12 mouse cellular contexts compared by ENCODE assay signal in genomic region chr2:73512044-73512443, GRCm38 (mm10). TPM values are rescaled to one million over a fixed set of nuclear protein-coding genes. Genes with fewer than 3 reads are reported as not detected.
DNase-seq lines count a peak whose midpoint lies in the region; ATAC-seq and TF ChIP-seq lines count a peak whose summit lies in the region.
"Had no signal": no experiment of that assay in that cellular context is flagged by ENCODE, and none has a peak within 500 bp of the region (broad histone marks: within the 10 kb centered on the region; RNA-seq: fewer than 3 reads in every experiment).

No protein-coding gene starts in this region.

- ATAC-seq in kidney, embryonic 15.5 days (replicated peaks; ENCODE audit: low FRiP score), result no peak
- peak; percentile 35 for ATAC-seq in lung, postnatal 0 days
- ATAC-seq: forebrain, postnatal 0 days had no signal

- H3K27ac ChIP-seq in kidney, embryonic 15.5 days, result 0 out of 2 replicates have a peak overlapping the region, but pooled peaks have one; percentile 24
- peak overlapping the region; percentile 90 for H3K27ac ChIP-seq in bone marrow macrophage, adult 2 months (ENCODE audit: insufficient read depth, low read depth, low read length)
- peak overlapping the region; percentile 66 for H3K27ac ChIP-seq in lung, postnatal 0 days (ENCODE audit: low read length)
- H3K27ac ChIP-seq in midbrain, embryonic 10.5 days (replicated peaks), result no peak overlapping the region
- H3K27ac ChIP-seq: heart, embryonic 15.5 days; neural tube, embryonic 12.5 days had no signal

- 63% methylated on average over 3 of the region's 3 CpGs for WGBS in kidney, embryonic 15.5 days
- WGBS in lung, postnatal 0 days, result 57% methylated on average over 3 of the region's 3 CpGs
- WGBS in midbrain, embryonic 10.5 days, result 92% methylated on average over 3 of the region's 3 CpGs

- no peaks in the 10 kb centered on the region for H3K27me3 ChIP-seq in kidney, embryonic 15.5 days
- H3K27me3 ChIP-seq in lung, postnatal 0 days (replicated peaks; ENCODE audit: insufficient read depth, low read length), result no peaks in the 10 kb centered on the region
- no peaks in the 10 kb centered on the region for H3K27me3 ChIP-seq in midbrain, embryonic 10.5 days (ENCODE audit: low read depth, poor library complexity, severe bottlenecking)
- H3K27me3 ChIP-seq: heart, embryonic 15.5 days; neural tube, embryonic 12.5 days had no signal

- H3K4me2 ChIP-seq in kidney, embryonic 15.5 days, result no peak overlapping the region
- no peak overlapping the region for H3K4me2 ChIP-seq in lung, postnatal 0 days (replicated peaks; ENCODE audit: low read depth, low read length)
- H3K4me2 ChIP-seq: heart, embryonic 15.5 days; lung, embryonic 14.5 days; neural tube, embryonic 12.5 days had no signal

- H3K4me1 ChIP-seq in kidney, embryonic 15.5 days, result peaks cover 31% of the 10 kb centered on the region
- H3K4me1 ChIP-seq in bone marrow macrophage, adult 2 months (ENCODE audit: control insufficient read depth, insufficient read depth, low read length), result peaks cover 44% of the 10 kb centered on the region
- peaks cover 17% of the 10 kb centered on the region for H3K4me1 ChIP-seq in lung, postnatal 0 days (ENCODE audit: insufficient read depth, low read depth, low read length)
- H3K4me1 ChIP-seq in midbrain, embryonic 10.5 days, result no peaks in the 10 kb centered on the region
- H3K4me1 ChIP-seq: neural tube, embryonic 12.5 days had no signal

- H3K9ac ChIP-seq in kidney, embryonic 15.5 days, result no peak overlapping the region
- no peak overlapping the region for H3K9ac ChIP-seq in lung, postnatal 0 days (replicated peaks; ENCODE audit: low read depth)
- H3K9ac ChIP-seq: forebrain, postnatal 0 days; heart, embryonic 15.5 days; lung, embryonic 14.5 days; neural tube, embryonic 12.5 days had no signal

- no peaks in the 10 kb centered on the region for H3K9me3 ChIP-seq in kidney, embryonic 15.5 days (replicated peaks)
- no peaks in the 10 kb centered on the region for H3K9me3 ChIP-seq in lung, postnatal 0 days (ENCODE audit: low read length)
- H3K9me3 ChIP-seq in midbrain, embryonic 10.5 days (replicated peaks), result no peaks in the 10 kb centered on the region
- H3K9me3 ChIP-seq: heart, embryonic 15.5 days; neural tube, embryonic 12.5 days had no signal

- peak; percentile 30; the same call in 1 of the 2 replicates for TF ChIP-seq EP300 in lung, postnatal 0 days (IDR thresholded peaks at IDR 0.05)

- no peak for TF ChIP-seq POLR2A in bone marrow macrophage, adult 2 months (IDR thresholded peaks at IDR 0.05; ENCODE audit: borderline replicate concordance, low read depth, low read length)

- H3K36me3 ChIP-seq in kidney, embryonic 15.5 days, result peaks cover 5% of the 10 kb centered on the region
- no peaks in the 10 kb centered on the region for H3K36me3 ChIP-seq in lung, postnatal 0 days (ENCODE audit: insufficient read depth, low read length)
- no peaks in the 10 kb centered on the region for H3K36me3 ChIP-seq in midbrain, embryonic 10.5 days
- H3K36me3 ChIP-seq: heart, embryonic 15.5 days; neural tube, embryonic 12.5 days had no signal

- DNase-seq in kidney, adult 18-20 months, result no peak
- peak; percentile 34 to 45 for DNase-seq in B cell, adult 2 months
- peak; percentile 89 for DNase-seq in lung, postnatal 0 days (ENCODE audit: low spot score)
- no peak for DNase-seq in midbrain, embryonic 10.5 days (ENCODE audit: low spot score)
- DNase-seq in gastrocnemius, postnatal 14 days, result no peak
- DNase-seq in right cerebral cortex, adult 18-20 months, result no peak
- DNase-seq: forebrain, postnatal 0 days; lung, embryonic 14.5 days had no signal

- TF ChIP-seq CTCF in bone marrow macrophage, adult 2 months (IDR thresholded peaks at IDR 0.05; ENCODE audit: low read depth, low read length), result no peak
- no peak for TF ChIP-seq CTCF in lung, postnatal 0 days (IDR thresholded peaks at IDR 0.05)

- no peak overlapping the region for H3K4me3 ChIP-seq in kidney, embryonic 15.5 days (replicated peaks)
- no peak overlapping the region for H3K4me3 ChIP-seq in bone marrow macrophage, adult 2 months (ENCODE audit: insufficient read depth, low read length)
- H3K4me3 ChIP-seq in lung, postnatal 0 days (ENCODE audit: low read depth, low read length), result no peak overlapping the region
- H3K4me3 ChIP-seq in midbrain, embryonic 10.5 days, result no peak overlapping the region
- H3K4me3 ChIP-seq: heart, embryonic 15.5 days; neural tube, embryonic 12.5 days had no signal

- intact Hi-C loops in gastrocnemius, postnatal 14 days (cut with DNase I; ENCODE audit: low total_unique reads), result no loop called here

RNA-seq across cellular contexts. Expression of gene Wipf1, which starts 17.5 kb away (rescaled TPM):
- 8.7 and 9.7 TPM in 2 replicates for polyA plus RNA-seq in kidney, embryonic 15.5 days (2015; fragmentation: Nextera tagmentation; extraction: Ambion mirVana)
- 114 and 143 TPM in 2 replicates for polyA plus RNA-seq in bone marrow macrophage, adult 2 months (2012; ENCODE audit: insufficient read depth, insufficient read length, missing spikeins)
- polyA plus RNA-seq in lung, postnatal 0 days (2015; fragmentation: Nextera tagmentation; extraction: Ambion mirVana), result 9.5 and 9.6 TPM in 2 replicates
- 7.4 and 7.6 TPM in 2 replicates for polyA plus RNA-seq in midbrain, embryonic 10.5 days (2016; fragmentation: Nextera tagmentation; extraction: Ambion mirVana)
- 10 to 100 TPM; 17.4 to 19.8 TPM for total RNA-seq in gastrocnemius, postnatal 14 days (2021)

Comparison
In these comparisons a context has a peak if more than half of its experiments do, and no peak if none do; other contexts are left out.
1. DNase-seq: peak in B cell, adult 2 months (2 of 2) and lung, postnatal 0 days (single experiment); none in kidney, adult 18-20 months (single experiment), midbrain, embryonic 10.5 days (single experiment), gastrocnemius, postnatal 14 days (single experiment) and right cerebral cortex, adult 18-20 months (single experiment).
2. RNA of gene Wipf1, which starts 17.5 kb away (polyA plus RNA-seq): 114 to 143 TPM in bone marrow macrophage, adult 2 months; 8.7 to 9.7 TPM in kidney, embryonic 15.5 days, 9.5 to 9.6 TPM in lung, postnatal 0 days and 7.4 to 7.6 TPM in midbrain, embryonic 10.5 days; every median in the first group is over 10 times any median in the second.